Mouse (Mus musculus) embryonic fibroblast, embryonic 13.5 days (primary cell): ENCODE measurements around the gene Cdc34b.

Experiments used
- CTCF ChIP-seq: IDR thresholded peaks from 2 replicates; pipeline ENCODE4 v1.5.1; 2011; ENCODE audit warnings: mild to moderate bottlenecking, control low read depth, low read length, moderate library complexity, borderline replicate concordance; ENCODE audit not compliant: insufficient read depth
- POLR2A ChIP-seq: IDR thresholded peaks from 2 replicates; pipeline ENCODE4 v1.6.1; 2011; ENCODE audit warnings: low read depth, mild to moderate bottlenecking, control low read depth, low read length, moderate library complexity

GRCm38 (mm10) chr11:94741732-94742272 lies at the start of gene Cdc34b:
- TF ChIP-seq CTCF (no peak), POLR2A (no peak)
